Mouse (Mus musculus): ENCODE data around the gene Cryge. TPM values are rescaled to one million over a fixed set of nuclear protein-coding genes. Genes with fewer than 3 reads are reported as not detected.
"Not testable (repeated sequence)": the region's sequence is repeated elsewhere in the genome, so short reads cannot be mapped to it uniquely, and the experiment has no call there.

The Cryge gene
- polyA plus RNA-seq (2014; fragmentation: Nextera tagmentation; extraction: Ambion mirVana): not detected in 2 replicates

DNA sequence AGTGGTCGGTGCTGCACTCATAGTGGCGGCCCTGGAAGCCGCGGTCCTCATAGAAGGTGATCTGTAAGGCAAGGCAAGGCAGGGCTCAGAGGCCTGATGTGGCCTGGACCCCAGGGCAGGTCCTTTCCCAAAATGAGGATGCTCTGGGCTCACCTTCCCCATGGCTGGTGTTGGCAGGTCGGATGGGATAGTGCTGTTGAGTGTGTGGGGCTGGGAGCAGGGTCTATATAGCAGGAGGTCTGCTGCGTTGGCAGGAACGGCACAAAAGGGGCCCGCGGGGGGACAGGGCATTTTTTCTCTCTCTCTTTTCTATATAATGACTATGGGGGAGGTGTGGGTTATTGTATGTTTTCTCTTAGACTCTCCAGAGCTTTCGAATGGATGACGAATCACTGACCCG, at the start of gene Cryge:
Gene Cryge, minus strand, starts transcription at position 198 of the 400 bp plus-strand sequence.
- not testable (repeated sequence) for H3K4me1 ChIP-seq (ENCODE audit: control insufficient read depth, insufficient read depth, low read length); H3K27me3 ChIP-seq (ENCODE audit: control insufficient read depth, insufficient read depth, low read length); H3K4me3 ChIP-seq (ENCODE audit: low read depth, low read length); H3K27ac ChIP-seq (ENCODE audit: low read depth, low read length); H3K36me3 ChIP-seq (ENCODE audit: control insufficient read depth, insufficient read depth, low read length); H3K9ac ChIP-seq (replicated peaks; ENCODE audit: low read depth, low read length); H3K9me3 ChIP-seq (ENCODE audit: control insufficient read depth, low read length); H3K4me2 ChIP-seq (ENCODE audit: low read depth, low read length); ATAC-seq (ENCODE audit: low read depth)
- 39% methylated on average over 10 of the region's 12 CpGs for WGBS

DNA sequence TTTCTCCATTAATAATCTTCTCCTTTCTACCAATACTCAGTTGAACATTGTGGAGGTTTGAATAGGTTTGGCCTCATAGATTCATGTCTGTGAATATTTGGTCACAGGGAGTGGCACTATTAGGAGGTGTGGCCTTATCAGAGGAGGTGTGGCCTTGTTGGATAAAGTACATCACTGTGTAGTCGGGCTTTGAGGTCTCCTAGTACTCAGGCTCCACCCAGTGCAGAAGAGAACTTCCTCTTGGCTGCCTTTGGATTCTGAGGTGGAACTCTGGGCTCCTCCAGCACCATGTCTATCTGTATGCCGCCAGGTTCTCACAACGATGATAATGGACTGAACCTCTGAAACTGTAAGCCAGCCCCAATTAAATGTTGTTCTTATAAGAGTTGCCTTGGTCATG, 46.0 kb upstream of the Cryge start:
- no peak for ATAC-seq (ENCODE audit: low read depth)
- no peaks in the 10 kb centered on the region for H3K27me3 ChIP-seq (ENCODE audit: control insufficient read depth, insufficient read depth, low read length)

DNA sequence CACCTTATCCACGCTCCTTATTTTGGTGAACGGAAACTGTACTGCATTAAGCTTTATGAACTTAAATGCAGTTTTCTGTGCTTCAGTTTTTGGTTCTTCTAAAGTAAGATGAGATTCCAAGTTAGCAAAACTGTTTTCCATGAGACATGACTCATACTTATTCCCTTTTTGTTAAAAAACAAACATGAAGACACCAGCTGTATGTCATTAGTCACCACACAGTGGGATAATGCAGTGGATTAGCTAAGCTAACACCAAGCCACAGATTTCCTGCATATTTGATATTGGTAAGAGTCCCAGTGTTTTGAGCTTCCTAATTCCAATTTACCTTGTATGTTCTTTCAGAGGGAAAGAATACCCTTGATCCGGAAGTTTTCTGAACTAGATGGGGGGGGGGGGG, 40.6 kb upstream of the Cryge start:
- Histone ChIP-seq H3K27me3 (ENCODE audit: control insufficient read depth, insufficient read depth, low read length) (no peaks in the 10 kb centered on the region), H3K27ac (ENCODE audit: low read depth, low read length) (no peak overlapping the region), H3K9me3 (ENCODE audit: control insufficient read depth, low read length) (no peaks in the 10 kb centered on the region), H3K4me3 (ENCODE audit: low read depth, low read length) (no peak overlapping the region), H3K4me2 (ENCODE audit: low read depth, low read length) (no peak overlapping the region), H3K9ac (replicated peaks; ENCODE audit: low read depth, low read length) (no peak overlapping the region), H3K4me1 (ENCODE audit: control insufficient read depth, insufficient read depth, low read length) (no peaks in the 10 kb centered on the region), H3K36me3 (ENCODE audit: control insufficient read depth, insufficient read depth, low read length) (no peaks in the 10 kb centered on the region)
- WGBS: 93% methylated on average over 3 of the region's 3 CpGs
- ATAC-seq (ENCODE audit: low read depth): no peak

More for the DNA sequence above, 46.0 kb upstream of the Cryge start:
- 91% methylated on average over 3 of the region's 3 CpGs for WGBS
- Histone ChIP-seq H3K27ac (ENCODE audit: low read depth, low read length) (no peak overlapping the region), H3K36me3 (ENCODE audit: control insufficient read depth, insufficient read depth, low read length) (no peaks in the 10 kb centered on the region), H3K4me1 (ENCODE audit: control insufficient read depth, insufficient read depth, low read length) (no peaks in the 10 kb centered on the region), H3K4me3 (ENCODE audit: low read depth, low read length) (no peak overlapping the region), H3K4me2 (ENCODE audit: low read depth, low read length) (no peak overlapping the region), H3K9ac (replicated peaks; ENCODE audit: low read depth, low read length) (no peak overlapping the region), H3K9me3 (ENCODE audit: control insufficient read depth, low read length) (no peaks in the 10 kb centered on the region)

DNA sequence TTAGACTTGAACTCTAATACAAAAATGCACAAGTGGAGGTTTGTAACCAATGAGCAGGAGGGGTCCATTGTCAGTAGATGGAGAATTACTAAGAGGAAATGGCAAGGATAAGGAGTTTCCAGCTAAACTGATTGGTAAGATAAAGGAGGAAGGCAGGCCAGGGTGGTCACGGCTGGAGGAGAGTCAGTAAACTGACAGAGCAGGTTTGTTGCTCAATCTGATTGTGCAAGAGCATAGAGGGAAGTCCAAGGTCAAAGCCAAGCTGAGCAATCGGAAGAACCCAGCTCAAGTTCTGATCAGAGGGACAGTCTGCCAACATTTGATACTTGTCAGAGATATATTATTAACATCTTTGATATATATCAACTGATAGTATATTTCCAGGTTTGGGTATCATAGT, 39.4 kb upstream of the Cryge start:
- no peak for ATAC-seq (ENCODE audit: low read depth)
- 73% methylated on average over 2 of the region's 2 CpGs for WGBS
- Histone ChIP-seq H3K4me3 (ENCODE audit: low read depth, low read length) (no peak overlapping the region), H3K9ac (replicated peaks; ENCODE audit: low read depth, low read length) (no peak overlapping the region), H3K4me1 (ENCODE audit: control insufficient read depth, insufficient read depth, low read length) (no peaks in the 10 kb centered on the region), H3K36me3 (ENCODE audit: control insufficient read depth, insufficient read depth, low read length) (no peaks in the 10 kb centered on the region), H3K9me3 (ENCODE audit: control insufficient read depth, low read length) (no peaks in the 10 kb centered on the region), H3K27me3 (ENCODE audit: control insufficient read depth, insufficient read depth, low read length) (no peaks in the 10 kb centered on the region), H3K4me2 (ENCODE audit: low read depth, low read length) (no peak overlapping the region), H3K27ac (ENCODE audit: low read depth, low read length) (no peak overlapping the region)

DNA sequence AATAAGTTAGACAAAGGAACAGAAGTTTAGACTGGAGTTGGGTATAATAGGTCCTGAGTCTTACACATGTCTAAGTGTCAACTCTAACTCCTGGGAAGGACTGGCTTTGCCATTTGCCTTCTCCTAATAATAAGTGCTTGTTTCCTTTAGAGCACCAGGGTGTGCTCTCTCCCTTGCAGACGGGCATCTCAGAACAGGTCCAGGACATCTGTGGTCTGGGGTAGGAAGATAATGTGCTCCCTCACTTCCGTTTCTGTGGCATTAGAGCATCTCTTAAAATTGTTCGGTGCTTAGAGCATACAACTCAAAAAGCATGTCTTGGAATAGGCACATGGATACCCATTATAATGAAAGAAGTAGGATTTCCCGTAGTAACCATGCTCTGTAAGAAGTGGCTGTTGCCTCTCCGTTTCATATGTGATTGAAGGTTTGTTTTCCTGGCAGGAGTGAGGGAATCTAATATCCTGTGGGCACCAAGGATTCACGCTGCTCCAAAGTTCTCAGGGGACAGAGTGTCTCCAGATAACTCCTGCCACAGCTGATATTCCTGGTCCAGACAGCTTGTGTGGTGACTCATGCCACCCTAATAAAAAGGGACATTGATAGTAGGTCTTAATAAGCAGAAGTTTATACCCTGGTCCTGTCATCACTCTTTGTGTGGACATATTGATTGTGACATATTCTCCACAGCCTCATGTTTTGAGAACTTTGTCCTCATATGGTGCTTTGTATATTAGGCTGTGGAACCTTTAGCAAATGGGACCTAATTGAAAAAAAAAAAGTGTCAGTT, 37.8 kb upstream of the Cryge start:
- no peaks in the 10 kb centered on the region for H3K36me3 ChIP-seq (ENCODE audit: control insufficient read depth, insufficient read depth, low read length)

DNA sequence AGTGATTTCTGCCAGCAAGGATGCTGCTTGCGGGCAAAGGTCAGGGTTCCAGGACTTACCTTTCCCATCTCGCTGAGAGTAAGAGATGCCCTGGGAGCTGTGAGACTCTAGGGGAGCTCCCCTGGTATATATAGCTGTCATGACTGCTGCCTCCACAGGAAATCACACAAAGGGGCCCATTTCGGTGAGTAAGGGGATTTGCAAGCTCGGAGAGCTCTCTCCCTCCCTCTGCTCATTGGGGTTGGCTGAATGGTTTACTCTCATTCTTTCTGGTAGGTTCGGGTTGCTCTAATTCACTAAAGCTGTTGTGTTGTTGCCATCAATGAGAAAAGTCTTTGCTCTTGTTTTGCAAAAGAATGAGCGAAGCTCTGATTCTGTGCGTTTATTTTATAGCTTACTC, 31.2 kb upstream of the Cryge start, which contains the start of gene Crygb:
Gene Crygb, minus strand, starts transcription at position 101 of the 400 bp plus-strand sequence.
- H3K4me1 ChIP-seq (ENCODE audit: control insufficient read depth, insufficient read depth, low read length): no peaks in the 10 kb centered on the region
- no peaks in the 10 kb centered on the region for H3K9me3 ChIP-seq (ENCODE audit: control insufficient read depth, low read length)
- no peaks in the 10 kb centered on the region for H3K36me3 ChIP-seq (ENCODE audit: control insufficient read depth, insufficient read depth, low read length)
- WGBS: 27% methylated on average over 7 of the region's 7 CpGs
- no peaks in the 10 kb centered on the region for H3K27me3 ChIP-seq (ENCODE audit: control insufficient read depth, insufficient read depth, low read length)
- H3K4me3 ChIP-seq (ENCODE audit: low read depth, low read length): no peak within 1 kb of the TSS
- H3K4me2 ChIP-seq (ENCODE audit: low read depth, low read length): no peak within 1 kb of the TSS
- no peak for ATAC-seq (ENCODE audit: low read depth)
- H3K27ac ChIP-seq (ENCODE audit: low read depth, low read length): no peak within 1 kb of the TSS
- H3K9ac ChIP-seq (replicated peaks; ENCODE audit: low read depth, low read length): no peak within 1 kb of the TSS

More for the DNA sequence above, 37.8 kb upstream of the Cryge start:
- H3K9me3 ChIP-seq (ENCODE audit: control insufficient read depth, low read length): no peaks in the 10 kb centered on the region
- WGBS: 78% methylated on average over 6 of the region's 6 CpGs
- H3K27ac ChIP-seq (ENCODE audit: low read depth, low read length): no peak overlapping the region
- H3K4me2 ChIP-seq (ENCODE audit: low read depth, low read length): no peak overlapping the region
- no peak overlapping the region for H3K9ac ChIP-seq (replicated peaks; ENCODE audit: low read depth, low read length)
- H3K27me3 ChIP-seq (ENCODE audit: control insufficient read depth, insufficient read depth, low read length): no peaks in the 10 kb centered on the region
- ATAC-seq (ENCODE audit: low read depth): no peak
- no peaks in the 10 kb centered on the region for H3K4me1 ChIP-seq (ENCODE audit: control insufficient read depth, insufficient read depth, low read length)
- no peak overlapping the region for H3K4me3 ChIP-seq (ENCODE audit: low read depth, low read length)

DNA sequence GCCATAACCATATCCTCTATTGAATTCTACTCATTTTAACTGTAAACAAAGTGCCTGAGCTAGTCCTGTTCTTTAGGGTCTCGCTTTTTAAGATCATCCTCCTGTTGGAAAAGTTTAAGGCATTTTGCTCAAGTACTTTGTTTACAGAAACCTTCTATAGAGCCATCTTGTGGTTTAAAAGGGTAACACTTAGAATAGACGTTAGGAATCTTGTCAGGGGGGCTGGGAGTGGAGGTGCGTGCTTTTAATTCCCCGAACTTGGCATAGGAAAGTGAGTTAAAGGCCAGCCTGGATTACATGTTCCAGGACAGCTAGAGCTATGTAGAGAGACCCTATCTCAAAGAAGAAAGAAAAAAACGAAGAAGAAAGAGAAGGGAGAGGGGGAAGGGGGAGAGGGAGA, 24.7 kb upstream of the Cryge start:
- H3K4me1 ChIP-seq (ENCODE audit: control insufficient read depth, insufficient read depth, low read length): no peaks in the 10 kb centered on the region
- 30% methylated on average over 5 of the region's 5 CpGs for WGBS
- no peak overlapping the region for H3K9ac ChIP-seq (replicated peaks; ENCODE audit: low read depth, low read length)
- no peak overlapping the region for H3K4me3 ChIP-seq (ENCODE audit: low read depth, low read length)
- H3K27ac ChIP-seq (ENCODE audit: low read depth, low read length): no peak overlapping the region
- H3K36me3 ChIP-seq (ENCODE audit: control insufficient read depth, insufficient read depth, low read length): no peaks in the 10 kb centered on the region
- no peak overlapping the region for H3K4me2 ChIP-seq (ENCODE audit: low read depth, low read length)
- H3K9me3 ChIP-seq (ENCODE audit: control insufficient read depth, low read length): no peaks in the 10 kb centered on the region
- no peak for ATAC-seq (ENCODE audit: low read depth)
- H3K27me3 ChIP-seq (ENCODE audit: control insufficient read depth, insufficient read depth, low read length): no peaks in the 10 kb centered on the region

DNA sequence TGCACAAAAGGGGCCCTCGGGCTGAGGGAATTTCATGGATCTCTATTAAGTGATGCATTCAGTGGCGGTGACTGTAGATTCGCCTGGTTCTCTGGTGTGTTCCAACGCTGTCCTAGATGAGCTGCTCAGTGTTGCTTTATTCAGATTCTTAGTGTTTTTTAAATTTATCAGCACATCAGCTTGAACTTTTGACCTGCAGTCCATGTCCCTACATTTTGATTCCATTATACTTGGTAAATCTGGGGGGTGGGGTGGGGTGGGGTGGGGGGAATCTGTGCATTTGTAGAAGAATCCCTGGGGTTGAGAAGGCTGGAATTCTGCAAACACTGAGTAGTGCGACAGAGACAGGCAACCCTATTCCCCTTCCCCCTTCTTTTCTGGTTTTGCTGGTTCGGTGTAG, 22.6 kb upstream of the Cryge start, which contains the start of gene Crygc:
Gene Crygc, minus strand, starts transcription at position 101 of the 400 bp plus-strand sequence.
- Histone ChIP-seq H3K9me3 (ENCODE audit: control insufficient read depth, low read length) (no peaks in the 10 kb centered on the region), H3K27ac (ENCODE audit: low read depth, low read length) (no peak within 1 kb of the TSS), H3K36me3 (ENCODE audit: control insufficient read depth, insufficient read depth, low read length) (no peaks in the 10 kb centered on the region), H3K27me3 (ENCODE audit: control insufficient read depth, insufficient read depth, low read length) (no peaks in the 10 kb centered on the region), H3K4me3 (ENCODE audit: low read depth, low read length) (no peak within 1 kb of the TSS), H3K4me1 (ENCODE audit: control insufficient read depth, insufficient read depth, low read length) (no peaks in the 10 kb centered on the region), H3K4me2 (ENCODE audit: low read depth, low read length) (no peak within 1 kb of the TSS), H3K9ac (replicated peaks; ENCODE audit: low read depth, low read length) (no peak within 1 kb of the TSS)
- ATAC-seq (ENCODE audit: low read depth): no peak
- 64% methylated on average over 6 of the region's 6 CpGs for WGBS

DNA sequence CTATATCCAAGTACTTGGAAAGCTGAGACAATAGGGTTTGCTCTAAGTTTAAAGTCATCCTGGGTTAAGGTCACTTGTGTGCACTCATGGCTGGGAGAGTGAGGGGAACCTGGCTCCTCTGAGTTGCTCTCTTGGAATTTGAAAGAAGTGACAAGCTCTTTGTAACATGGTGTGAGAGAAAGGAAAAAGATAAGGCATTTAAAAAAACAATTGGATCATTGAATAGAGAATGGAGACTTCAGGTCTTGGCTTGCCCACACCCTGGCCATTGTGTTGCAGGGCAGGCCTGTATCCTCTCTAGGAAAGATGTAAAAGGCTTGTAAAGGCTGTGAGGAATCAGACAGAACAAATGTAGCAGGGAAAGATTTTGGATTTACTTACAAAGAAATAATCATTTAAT, 16.9 kb upstream of the Cryge start:
- Histone ChIP-seq H3K4me3 (ENCODE audit: low read depth, low read length) (no peak overlapping the region), H3K9me3 (ENCODE audit: control insufficient read depth, low read length) (no peaks in the 10 kb centered on the region), H3K9ac (replicated peaks; ENCODE audit: low read depth, low read length) (no peak overlapping the region), H3K27ac (ENCODE audit: low read depth, low read length) (no peak overlapping the region), H3K36me3 (ENCODE audit: control insufficient read depth, insufficient read depth, low read length) (no peaks in the 10 kb centered on the region), H3K4me2 (ENCODE audit: low read depth, low read length) (no peak overlapping the region), H3K4me1 (ENCODE audit: control insufficient read depth, insufficient read depth, low read length) (no peaks in the 10 kb centered on the region), H3K27me3 (ENCODE audit: control insufficient read depth, insufficient read depth, low read length) (no peaks in the 10 kb centered on the region)
- no peak for ATAC-seq (ENCODE audit: low read depth)
